Mouse (Mus musculus): ENCODE results near the gene Samd9l.
"Not testable (repeated sequence)": the region's sequence is repeated elsewhere in the genome, so short reads cannot be mapped to it uniquely, and the experiment has no call there.

Samd9l gene

DNA sequence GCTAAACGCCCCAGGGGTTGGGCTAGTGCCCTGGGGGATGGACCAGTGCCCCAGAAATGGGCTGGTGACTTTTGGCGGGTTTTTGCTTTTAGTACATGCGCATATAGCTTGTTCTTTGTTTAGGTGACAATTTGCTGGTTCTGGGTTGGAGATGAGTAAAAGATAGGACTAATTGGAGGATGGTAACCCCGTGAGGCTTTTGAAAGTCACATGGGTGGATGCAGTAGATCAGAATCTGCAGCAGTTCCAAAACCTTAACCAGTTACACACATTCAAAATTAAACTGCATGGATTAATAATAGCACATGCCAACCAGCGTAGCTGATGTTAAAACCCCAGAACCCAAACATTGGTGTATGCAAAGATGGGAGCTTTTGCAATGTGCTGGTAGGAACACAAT, 57.9 kb downstream of the Samd9l start:
- DNase-seq, result no peak

GRCm38 (mm10) chr6:3340928-3341327, 58.4 kb downstream of the Samd9l start:
- DNase-seq, result peak; percentile 19

DNA sequence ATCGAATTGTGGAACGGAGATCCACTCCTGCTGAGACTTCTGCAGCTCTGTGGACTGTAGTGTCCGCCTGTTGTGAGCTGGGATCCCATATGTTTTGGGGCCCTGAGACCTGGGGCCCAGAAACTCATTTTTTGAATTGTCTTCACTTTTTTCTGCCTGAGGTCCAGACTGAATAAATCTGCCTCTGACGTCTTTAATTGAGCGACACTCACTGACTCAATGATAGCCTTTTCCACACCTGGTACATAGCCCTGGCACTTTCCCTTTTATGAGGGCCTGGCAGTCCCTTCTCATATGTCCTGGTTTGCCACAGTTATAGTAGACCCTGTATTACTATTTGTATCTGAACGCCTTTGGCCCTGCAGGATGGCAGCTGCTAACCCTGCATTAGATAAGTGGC, 60.2 kb downstream of the Samd9l start:
- DNase-seq, result not testable (repeated sequence)

All from lung, postnatal 10 days (tissue).